Mouse (Mus musculus): ENCODE results near the gene Wdr11. TPM values are rescaled to one million over a fixed set of nuclear protein-coding genes. Genes with fewer than 3 reads are reported as not detected.

Gene Wdr11
- total RNA-seq, 2 experiments from 2014 or later, result 49.6 to 49.9 TPM

- Histone ChIP-seq H3K4me3 (no peak overlapping the region), H3K27ac (no peak overlapping the region)
- no peak for TF ChIP-seq CTCF (conservative IDR thresholded peaks at IDR 0.05)
- DNase-seq (ENCODE audit: low spot score in 2 of 2), result no peak
Observed at GRCm38 (mm10) chr7:129678431-129678830, 86.8 kb downstream of the Wdr11 start.

DNA sequence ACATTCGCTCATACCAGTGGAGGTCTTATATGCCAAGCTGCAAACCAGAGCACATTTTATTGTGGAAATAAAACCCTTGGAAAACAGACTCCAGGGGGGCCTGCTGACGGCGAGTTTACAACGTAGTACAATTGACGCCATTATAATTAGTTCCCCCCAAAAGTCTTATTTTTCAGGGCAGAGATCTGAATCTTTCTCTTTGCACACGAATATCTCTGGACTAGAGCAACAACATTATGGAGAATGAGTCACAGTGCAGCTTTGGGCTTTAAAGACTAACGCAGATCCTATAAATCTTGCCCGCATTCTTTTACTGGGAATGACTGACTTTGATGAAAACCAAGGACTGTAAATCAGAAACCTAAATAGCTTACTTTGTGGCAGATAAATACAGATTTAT is 87.3 kb downstream of the Wdr11 start:
- no peak overlapping the region for H3K27ac ChIP-seq
- DNase-seq (ENCODE audit: low spot score in 2 of 2), result no peak
- no peak overlapping the region for H3K4me3 ChIP-seq
- TF ChIP-seq CTCF (conservative IDR thresholded peaks at IDR 0.05), result no peak

DNA sequence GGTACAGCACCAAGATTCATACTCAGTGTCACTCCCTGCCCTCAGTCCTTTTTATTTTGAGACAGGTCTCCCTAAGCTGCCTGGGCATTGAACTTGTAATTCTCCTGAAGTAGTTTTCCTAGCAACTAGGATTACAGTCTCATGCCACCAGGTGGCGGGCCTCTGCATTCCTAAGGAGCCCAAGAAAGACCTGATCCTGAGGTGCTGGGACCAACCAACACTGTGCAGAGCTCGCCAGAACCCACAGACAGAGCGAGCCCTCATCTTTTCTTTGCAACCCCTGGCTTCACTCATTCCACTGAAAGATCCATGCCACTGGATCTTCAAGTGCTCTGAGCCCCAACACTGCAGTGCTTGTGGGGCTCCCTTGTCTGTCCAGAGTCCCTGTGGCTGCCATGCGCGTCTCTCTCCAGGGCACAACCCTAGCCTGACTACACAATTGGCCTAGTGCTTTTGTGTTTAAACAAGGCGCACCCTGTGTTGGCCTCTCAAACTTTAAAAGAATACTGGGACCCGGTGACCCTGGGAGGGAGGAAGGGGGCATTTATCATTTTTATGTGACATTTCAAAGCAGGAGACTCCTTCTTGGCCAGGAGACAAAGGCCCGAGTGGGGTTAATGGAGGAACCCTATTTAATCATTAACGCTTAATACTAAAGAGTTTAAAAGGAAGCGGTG is 89.0 kb downstream of the Wdr11 start:
- Histone ChIP-seq H3K27ac (no peak overlapping the region), H3K4me3 (no peak overlapping the region)
- DNase-seq (ENCODE audit: low spot score in 2 of 2), result no peak
- TF ChIP-seq CTCF (conservative IDR thresholded peaks at IDR 0.05), result peak; percentile 70

DNA sequence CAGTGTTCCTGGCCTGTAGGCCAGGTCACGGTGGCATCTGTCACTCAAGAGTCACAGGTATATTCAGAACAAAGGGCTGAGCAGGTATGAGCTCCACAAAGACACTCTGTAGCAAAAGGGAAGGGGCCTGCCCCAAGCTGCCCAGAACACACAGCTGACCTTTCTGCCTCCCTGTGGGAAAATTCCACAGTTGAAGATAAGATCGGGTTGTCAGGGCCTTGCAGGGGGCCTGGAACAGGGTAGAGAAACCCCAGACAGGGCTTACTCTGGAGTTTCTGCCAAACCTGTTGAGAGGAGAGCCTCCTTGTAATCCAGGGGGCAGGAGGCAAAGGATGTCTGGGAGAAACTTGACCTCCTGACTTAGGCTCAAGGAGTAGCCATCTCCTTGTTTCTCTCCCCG is 90.9 kb downstream of the Wdr11 start:
- no peak for TF ChIP-seq CTCF (conservative IDR thresholded peaks at IDR 0.05)
- no peak for DNase-seq (ENCODE audit: low spot score in 2 of 2)
- Histone ChIP-seq H3K27ac (no peak overlapping the region), H3K4me3 (no peak overlapping the region)

DNA sequence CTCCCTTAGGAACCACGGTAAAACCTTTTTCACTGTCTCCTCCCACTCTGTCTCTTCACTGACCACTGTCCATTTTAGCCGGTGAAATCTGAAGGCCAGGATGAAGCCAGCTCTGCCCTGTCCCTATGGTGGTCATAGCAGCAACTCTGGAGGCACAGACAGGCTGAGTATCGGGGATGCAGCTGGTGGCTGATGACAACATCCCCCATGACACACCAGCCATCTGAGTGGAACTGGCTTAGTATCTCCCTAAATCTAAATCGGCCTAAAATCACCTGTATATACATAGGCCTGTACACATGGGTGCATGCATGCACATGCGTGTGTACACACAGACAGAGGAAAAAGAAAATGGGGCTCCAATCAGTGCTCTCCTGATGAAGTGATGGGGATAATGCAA is 93.7 kb downstream of the Wdr11 start:
- TF ChIP-seq CTCF (conservative IDR thresholded peaks at IDR 0.05), result no peak
- DNase-seq (ENCODE audit: low spot score in 2 of 2), result no peak
- Histone ChIP-seq H3K4me3 (no peak overlapping the region), H3K27ac (no peak overlapping the region)
